Comparison of ENCODE assay signal across 8 mouse cellular contexts in the genomic region with DNA sequence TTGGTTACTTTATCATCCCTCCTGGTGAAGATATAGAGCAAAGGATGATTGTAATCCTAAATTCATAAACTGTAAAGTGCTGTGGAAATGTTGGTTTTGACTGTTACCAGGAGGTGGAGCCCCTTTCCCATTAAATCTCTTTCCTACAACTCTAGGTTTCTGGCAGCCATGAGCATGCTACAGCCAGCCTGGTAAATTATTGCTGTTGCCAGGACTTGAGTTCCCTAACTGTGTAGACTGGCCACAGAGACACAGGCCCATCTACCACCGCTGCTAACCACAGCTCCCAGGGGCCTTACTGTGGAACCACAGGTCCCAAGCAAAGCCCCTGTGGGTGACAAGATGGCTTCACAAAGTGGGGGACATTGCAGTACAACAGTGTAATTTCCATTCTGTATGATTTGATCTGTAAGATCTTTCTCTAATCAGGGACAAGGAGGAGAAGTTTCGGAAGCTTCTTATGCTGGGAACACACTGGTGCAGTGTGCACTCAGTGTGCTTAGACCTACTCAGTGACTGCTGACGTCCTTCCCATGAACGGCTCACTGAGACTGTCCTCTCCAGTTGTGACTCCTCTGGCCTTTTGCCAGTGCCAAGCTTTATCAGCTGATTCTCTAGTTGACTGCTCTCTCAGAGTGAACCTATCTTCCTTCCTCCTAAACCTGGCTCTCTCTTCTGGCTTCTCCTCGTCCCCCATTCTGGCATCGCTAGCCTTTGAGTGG. TPM values are rescaled to one million over a fixed set of nuclear protein-coding genes. Genes with fewer than 3 reads are reported as not detected.
DNase-seq lines count a peak whose midpoint lies in the region; ATAC-seq lines count a peak whose summit lies in the region.

No protein-coding gene starts in this region.

- no peak overlapping the region for H3K27ac ChIP-seq in kidney, embryonic 16.5 days (ENCODE audit: low read length)
- no peak overlapping the region for H3K27ac ChIP-seq in hindbrain, embryonic 14.5 days
- H3K27ac ChIP-seq in midbrain, embryonic 14.5 days (replicated peaks; ENCODE audit: low read depth, low read length) = no peak overlapping the region

- WGBS in kidney, embryonic 16.5 days = 81% methylated on average over 6 of the region's 6 CpGs
- 87% methylated on average over 6 of the region's 6 CpGs for WGBS in hindbrain, embryonic 14.5 days
- WGBS in midbrain, embryonic 14.5 days = 89% methylated on average over 6 of the region's 6 CpGs

- H3K36me3 ChIP-seq in kidney, embryonic 16.5 days (ENCODE audit: insufficient read depth, low read length) = no peaks in the 10 kb centered on the region
- no peaks in the 10 kb centered on the region for H3K36me3 ChIP-seq in hindbrain, embryonic 14.5 days (replicated peaks; ENCODE audit: control insufficient read depth, insufficient read depth)
- H3K36me3 ChIP-seq in midbrain, embryonic 14.5 days (ENCODE audit: control insufficient read depth, insufficient read depth, low read length) = no peaks in the 10 kb centered on the region

- H3K4me3 ChIP-seq in kidney, embryonic 16.5 days (ENCODE audit: low read length) = no peak overlapping the region
- no peak overlapping the region for H3K4me3 ChIP-seq in hindbrain, embryonic 14.5 days (replicated peaks; ENCODE audit: low read length)
- no peak overlapping the region for H3K4me3 ChIP-seq in midbrain, embryonic 14.5 days (replicated peaks; ENCODE audit: low read depth, low read length)

- no peaks in the 10 kb centered on the region for H3K4me1 ChIP-seq in kidney, embryonic 16.5 days (ENCODE audit: insufficient read depth, low read length)
- H3K4me1 ChIP-seq in hindbrain, embryonic 14.5 days (replicated peaks; ENCODE audit: control insufficient read depth, insufficient read depth, low read length) = no peaks in the 10 kb centered on the region
- H3K4me1 ChIP-seq in midbrain, embryonic 14.5 days (ENCODE audit: control insufficient read depth, insufficient read depth, low read length) = no peaks in the 10 kb centered on the region

- no peak overlapping the region for H3K4me2 ChIP-seq in kidney, embryonic 16.5 days (replicated peaks; ENCODE audit: low read depth, low read length)
- H3K4me2 ChIP-seq in hindbrain, embryonic 14.5 days (replicated peaks) = no peak overlapping the region
- no peak overlapping the region for H3K4me2 ChIP-seq in midbrain, embryonic 14.5 days (ENCODE audit: low read length)

- H3K9ac ChIP-seq in kidney, embryonic 16.5 days (replicated peaks; ENCODE audit: low read length) = no peak overlapping the region
- H3K9ac ChIP-seq in hindbrain, embryonic 14.5 days = no peak overlapping the region
- no peak overlapping the region for H3K9ac ChIP-seq in midbrain, embryonic 14.5 days (replicated peaks; ENCODE audit: low read length)

- no peaks in the 10 kb centered on the region for H3K27me3 ChIP-seq in kidney, embryonic 16.5 days (ENCODE audit: insufficient read depth, low read length)
- H3K27me3 ChIP-seq in hindbrain, embryonic 14.5 days (ENCODE audit: control insufficient read depth, insufficient read depth, low read length) = no peaks in the 10 kb centered on the region
- H3K27me3 ChIP-seq in midbrain, embryonic 14.5 days (ENCODE audit: control insufficient read depth, insufficient read depth, low read length) = no peaks in the 10 kb centered on the region

- no peaks in the 10 kb centered on the region for H3K9me3 ChIP-seq in kidney, embryonic 16.5 days (ENCODE audit: low read length)
- H3K9me3 ChIP-seq in hindbrain, embryonic 14.5 days (ENCODE audit: control insufficient read depth, low read length) = 0 out of 2 replicates have a peak, but pooled peaks cover 9% of the 10 kb centered on the region
- no peaks in the 10 kb centered on the region for H3K9me3 ChIP-seq in midbrain, embryonic 14.5 days (ENCODE audit: control insufficient read depth, low read length)

- no peak for DNase-seq in kidney, adult 11 months
- peak; percentile 75 for DNase-seq in NIH3T3 (ENCODE audit: low read depth)
- DNase-seq in cerebellum, adult 9-11 months = peak; percentile 17
- peak; percentile 79 for DNase-seq in hindbrain, embryonic 14.5 days (ENCODE audit: low spot score)
- peak; percentile 85 for DNase-seq in midbrain, embryonic 14.5 days
- DNase-seq in thymus, postnatal 10 days (ENCODE audit: low spot score in 2 of 2) = no peak
- DNase-seq in testis, postnatal 14 days (ENCODE audit: low spot score) = no peak

- peak; percentile 54; the same call in 1 of the 2 replicates for ATAC-seq in kidney, embryonic 16.5 days (ENCODE audit: low FRiP score, low TSS enrichment)
- ATAC-seq in hindbrain, embryonic 14.5 days (ENCODE audit: low FRiP score) = peak; percentile 59
- ATAC-seq in midbrain, embryonic 14.5 days (ENCODE audit: low FRiP score, low TSS enrichment) = peak; percentile 34; the same call in 1 of the 2 replicates

RNA-seq across cellular contexts. Expression of a gene that starts 47.6 kb away (rescaled TPM):
- polyA plus RNA-seq in kidney, embryonic 16.5 days (2015; fragmentation: Nextera tagmentation; extraction: Ambion mirVana) = 372 and 388 TPM in 2 replicates
- 247 and 266 TPM in 2 replicates for polyA plus RNA-seq in hindbrain, embryonic 14.5 days (2014; fragmentation: Nextera tagmentation; extraction: Ambion mirVana)
- 258 and 296 TPM in 2 replicates for polyA plus RNA-seq in midbrain, embryonic 14.5 days (2014; fragmentation: Nextera tagmentation; extraction: Ambion mirVana)

RNA-seq across cellular contexts. Expression of a gene that starts 47.9 kb away (rescaled TPM):
- 72.9 and 74.1 TPM in 2 replicates for polyA plus RNA-seq in kidney, embryonic 16.5 days (2015; fragmentation: Nextera tagmentation; extraction: Ambion mirVana)
- polyA plus RNA-seq in hindbrain, embryonic 14.5 days (2014; fragmentation: Nextera tagmentation; extraction: Ambion mirVana) = 370 and 390 TPM in 2 replicates
- 311 and 339 TPM in 2 replicates for polyA plus RNA-seq in midbrain, embryonic 14.5 days (2014; fragmentation: Nextera tagmentation; extraction: Ambion mirVana)

Comparison
In these comparisons a context has a peak if more than half of its experiments do, and no peak if none do; other contexts are left out.
1. DNase-seq: peak in NIH3T3 (single experiment), cerebellum, adult 9-11 months (single experiment), hindbrain, embryonic 14.5 days (single experiment) and midbrain, embryonic 14.5 days (single experiment); none in kidney, adult 11 months (single experiment), thymus, postnatal 10 days (0 of 2) and testis, postnatal 14 days (single experiment).
2. Peak in every context shown above with its lines, with median percentiles within 50 percentile points of each other: ATAC-seq.